Mouse (Mus musculus) gastrocnemius, adult 8-10 months (tissue): ENCODE measurements around the gene Ide. TPM values are rescaled to one million over a fixed set of nuclear protein-coding genes. Genes with fewer than 3 reads are reported as not detected.
A peak's percentile ranks its signal among the peaks of the same experiment; 100 is the strongest.
"Not testable (repeated sequence)": the region's sequence is repeated elsewhere in the genome, so short reads cannot be mapped to it uniquely, and the experiment has no call there.

ENCODE experiments used
- DNase-seq, 2 experiments: peaks; one replicate each; pipeline ENCODE4 v3.0.0; 2022; ENCODE audit warnings: low spot score in 2 of 2
- total RNA-seq, 4 experiments: library from RNA; stranded (reverse); gene quantifications; 2 replicates each; pipeline ENCODE4 v1.2.4; 2022

Gene Ide
- total RNA-seq, 4 experiments from 2014 or later, result 104 to 119 (median 107) TPM

DNA sequence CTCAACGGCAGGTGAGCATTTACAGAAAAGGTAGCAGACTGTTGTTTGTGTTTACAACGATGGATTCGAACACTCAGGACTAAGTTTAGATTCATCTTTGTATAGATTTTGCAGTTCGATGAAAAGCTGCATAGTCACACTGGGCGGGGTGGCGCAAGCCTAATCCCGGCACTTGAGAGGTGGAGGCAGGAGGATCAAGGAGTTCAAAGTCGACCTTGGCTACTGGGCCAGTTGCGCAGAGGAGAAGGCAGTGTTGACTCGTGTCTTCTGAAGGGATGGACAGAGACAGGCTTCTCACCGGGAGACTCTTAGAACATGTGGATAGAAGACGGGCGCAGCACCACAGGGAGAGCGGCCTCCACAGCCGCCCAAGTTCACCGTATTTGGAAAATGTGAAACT lies 68.5 kb downstream of the Ide start:
- DNase-seq, result no peak

DNA sequence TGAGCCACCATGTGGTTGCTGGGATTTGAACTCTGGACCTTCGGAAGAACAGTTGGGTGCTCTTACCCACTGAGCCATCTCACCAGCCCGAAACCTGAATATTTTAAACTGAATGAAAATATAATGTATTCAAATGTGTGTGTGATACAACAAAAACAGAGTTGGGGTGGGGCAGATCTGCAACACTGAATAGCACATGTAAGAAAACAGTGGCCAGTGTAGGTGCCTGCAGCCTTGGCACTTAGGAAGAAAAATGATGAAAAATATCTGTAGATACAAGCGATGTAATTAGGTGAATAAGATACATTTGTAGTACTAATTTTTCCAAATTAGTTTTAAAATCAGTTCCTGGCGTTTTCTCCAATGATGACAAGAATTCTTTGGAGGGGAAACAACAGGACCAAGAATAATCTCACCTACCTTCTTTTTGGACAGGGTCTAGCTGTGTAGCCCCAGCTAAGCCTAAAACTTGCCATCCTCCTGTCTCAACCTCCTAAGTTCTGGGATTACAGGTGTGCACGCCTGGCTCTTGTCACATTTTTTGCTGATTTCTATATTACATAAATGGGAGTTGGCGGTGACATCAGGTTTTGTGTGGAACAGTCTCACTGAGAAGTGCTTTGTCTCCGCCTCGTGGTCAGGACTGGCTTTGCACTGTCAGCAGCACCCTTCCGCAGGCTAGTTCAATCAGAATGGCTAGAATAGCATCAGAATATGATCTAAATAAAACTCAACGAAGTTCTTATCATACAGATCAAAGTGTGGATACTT lies 72.1 kb downstream of the Ide start:
- peak; percentile 71 to 86 for DNase-seq

DNA sequence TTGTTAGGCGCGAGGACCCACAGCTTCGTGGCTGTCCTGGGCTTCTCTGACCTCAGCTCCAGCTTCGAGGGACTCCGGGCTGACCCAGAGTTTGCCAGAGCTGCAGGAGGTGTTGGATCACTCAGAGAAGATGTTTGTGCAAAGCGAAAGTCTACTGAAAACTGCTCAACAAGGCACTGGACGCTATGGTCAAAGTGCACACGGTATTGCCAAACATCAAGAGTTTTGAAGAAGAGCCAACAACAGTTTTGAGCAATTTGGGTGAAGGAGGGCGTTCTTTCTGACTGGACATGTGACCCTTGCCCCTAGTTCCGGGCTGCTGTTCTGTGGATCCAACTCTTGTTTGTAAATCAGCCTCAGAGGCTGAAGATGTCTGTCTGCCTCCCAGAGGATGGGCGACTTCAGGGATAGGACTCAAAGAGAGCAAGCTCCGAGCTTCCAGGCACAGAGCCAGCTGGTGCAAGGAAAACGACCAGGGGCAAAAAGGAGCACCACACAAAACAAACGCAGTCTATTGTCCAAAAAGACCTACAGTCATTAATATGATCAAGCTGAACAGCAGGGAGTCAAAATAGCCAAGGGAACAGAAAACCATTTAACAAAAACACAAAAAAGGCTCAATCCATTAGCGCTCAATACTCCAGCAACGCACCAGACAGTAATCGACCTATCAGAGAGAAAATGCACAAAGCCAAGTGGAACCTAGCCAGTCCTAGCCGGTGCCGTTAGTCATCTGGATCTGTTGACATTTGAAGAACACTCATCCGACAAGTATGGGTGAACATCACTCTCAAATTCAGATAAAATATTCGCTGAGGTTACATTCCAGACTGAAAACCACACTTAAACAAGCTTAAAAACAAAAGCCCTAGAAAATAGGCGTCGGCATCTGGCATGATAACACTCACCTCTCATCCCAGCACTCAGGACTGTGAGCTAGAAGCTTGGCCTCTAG lies 73.4 kb downstream of the Ide start:
- DNase-seq, result peak in 1 of 2 experiments; percentile 41

DNA sequence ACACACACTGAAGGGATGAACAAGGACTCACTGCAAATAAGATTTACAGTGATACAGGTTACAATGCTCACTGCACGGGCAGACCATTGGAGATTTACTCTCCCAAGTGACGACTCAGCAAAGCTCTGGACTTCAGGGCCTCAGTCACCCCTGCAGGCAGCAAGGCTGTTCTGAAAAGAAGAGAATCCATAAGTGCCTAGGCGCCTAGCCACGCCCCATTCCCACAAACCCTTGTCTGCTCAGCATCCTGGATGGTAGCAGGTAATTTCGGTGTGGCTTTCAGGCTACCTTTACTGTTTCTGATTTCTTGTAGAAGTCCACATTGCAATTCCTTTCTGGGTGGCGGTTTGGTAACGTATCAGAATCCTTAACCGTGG lies 74.1 kb downstream of the Ide start:
- no peak for DNase-seq

DNA sequence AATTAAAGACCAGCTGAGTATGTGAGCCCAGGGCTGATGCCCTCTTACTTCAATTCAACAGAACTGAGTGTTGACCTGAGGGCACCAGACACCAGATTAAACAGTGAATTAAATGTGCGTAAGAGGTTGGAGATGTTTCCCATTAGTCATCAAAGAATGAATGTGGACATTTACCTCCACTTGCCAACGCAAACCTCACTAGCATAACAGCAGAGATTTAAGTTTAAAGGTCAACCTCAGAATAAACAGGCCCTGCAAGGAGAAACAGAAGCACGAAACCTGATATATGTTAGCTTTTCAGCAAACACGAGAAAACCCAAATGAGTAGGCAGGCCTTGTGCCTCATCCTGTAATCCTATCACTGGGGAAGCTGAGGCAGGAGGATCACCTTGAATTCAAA lies 75.3 kb downstream of the Ide start:
- DNase-seq, result no peak

DNA sequence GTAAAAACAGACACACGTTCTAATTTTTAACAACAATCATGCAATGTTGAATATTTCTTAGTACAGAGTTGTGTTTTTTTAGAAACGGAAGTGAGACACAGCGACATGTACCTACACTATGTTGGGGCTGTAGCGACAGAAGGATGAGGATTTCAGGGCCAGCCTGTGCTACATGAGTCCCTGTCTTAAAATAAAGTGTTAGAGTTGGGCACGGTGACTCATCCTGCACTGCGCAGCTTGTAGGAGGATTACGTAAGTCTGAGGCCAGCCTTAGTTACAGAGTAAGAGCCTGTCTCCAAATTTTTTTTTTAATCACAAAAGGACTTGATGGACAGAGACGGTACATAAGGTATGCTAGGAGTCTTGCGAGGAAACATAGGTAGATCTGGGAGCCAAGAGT lies 82.3 kb downstream of the Ide start:
- DNase-seq, result no peak

DNA sequence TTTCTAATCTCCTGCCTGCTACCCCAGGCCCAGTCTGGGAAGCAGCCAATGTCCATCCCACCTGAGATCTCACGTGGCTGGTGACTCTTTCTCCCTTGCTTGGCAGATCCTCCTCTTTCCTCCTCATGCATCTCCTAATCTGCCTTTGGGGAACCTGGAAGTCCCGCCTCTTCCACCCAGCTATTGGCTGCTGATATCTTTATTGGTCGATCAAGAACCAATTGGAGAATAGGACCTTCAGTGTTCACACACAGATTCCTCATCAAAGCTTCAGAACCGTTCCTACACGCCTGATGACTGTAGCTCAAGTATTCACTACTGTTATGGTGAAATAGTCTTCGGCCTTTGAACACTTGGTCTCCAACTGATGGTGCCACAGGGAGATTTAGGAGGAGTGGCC lies 85.5 kb downstream of the Ide start:
- no peak for DNase-seq

DNA sequence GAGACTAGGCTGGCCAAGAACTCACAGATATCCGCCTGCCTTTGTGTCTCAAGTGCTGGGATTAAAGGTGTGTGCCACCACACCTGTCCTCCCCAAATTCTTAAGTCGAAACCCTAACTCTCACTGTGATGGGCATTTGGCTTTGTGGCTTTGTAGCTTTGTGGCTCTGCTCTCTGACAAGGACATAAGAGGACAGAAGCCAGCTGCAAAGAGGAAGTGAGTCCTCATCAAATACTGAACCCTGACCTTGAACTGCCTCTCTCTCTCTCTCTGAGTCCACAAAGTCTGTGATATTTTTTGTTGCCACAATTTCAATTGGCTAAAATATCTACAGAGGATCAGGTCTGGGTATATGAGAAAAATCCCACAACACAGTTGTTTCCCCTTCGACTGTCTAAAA lies 89.5 kb downstream of the Ide start:
- DNase-seq, result no peak

DNA sequence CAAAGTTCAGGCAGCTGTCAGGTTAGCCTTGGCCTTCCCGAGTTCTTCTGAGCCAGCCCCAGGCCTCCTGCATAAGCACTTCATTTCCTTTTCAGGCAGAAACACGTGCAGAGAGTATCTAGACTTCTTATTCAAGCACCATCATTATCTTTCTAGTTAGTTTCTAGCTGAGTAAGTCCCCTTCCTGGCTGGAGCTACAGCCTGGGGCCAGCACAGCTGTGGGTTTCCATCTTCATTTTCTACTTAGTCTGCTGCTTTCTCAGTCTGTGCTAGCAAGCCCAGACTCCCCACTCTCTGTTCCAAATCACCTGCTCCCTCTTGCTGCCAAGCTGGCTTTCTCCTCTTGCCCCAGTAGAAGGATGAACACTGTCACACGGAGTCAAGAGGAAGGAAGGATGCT lies 90.8 kb downstream of the Ide start:
- DNase-seq, result no peak

DNA sequence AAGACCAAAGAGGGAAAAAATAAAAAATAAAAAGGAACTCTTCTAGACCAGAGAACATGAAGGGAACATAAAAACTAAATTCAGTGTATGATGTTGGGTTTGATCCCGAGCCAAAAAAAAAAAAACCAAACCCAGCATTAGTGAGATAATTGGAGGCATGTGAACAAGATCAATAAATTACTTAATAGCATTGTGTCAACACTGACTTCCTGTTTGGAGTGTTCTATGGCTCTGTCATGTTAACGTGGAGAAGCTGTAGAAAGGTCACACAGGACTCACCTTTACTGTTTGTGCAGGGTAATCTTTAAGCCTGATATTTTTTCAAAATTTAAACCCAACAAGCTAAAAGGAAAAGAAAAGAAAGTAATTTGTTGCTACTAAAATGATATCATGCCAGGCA lies 94.9 kb downstream of the Ide start:
- DNase-seq, result no peak

DNA sequence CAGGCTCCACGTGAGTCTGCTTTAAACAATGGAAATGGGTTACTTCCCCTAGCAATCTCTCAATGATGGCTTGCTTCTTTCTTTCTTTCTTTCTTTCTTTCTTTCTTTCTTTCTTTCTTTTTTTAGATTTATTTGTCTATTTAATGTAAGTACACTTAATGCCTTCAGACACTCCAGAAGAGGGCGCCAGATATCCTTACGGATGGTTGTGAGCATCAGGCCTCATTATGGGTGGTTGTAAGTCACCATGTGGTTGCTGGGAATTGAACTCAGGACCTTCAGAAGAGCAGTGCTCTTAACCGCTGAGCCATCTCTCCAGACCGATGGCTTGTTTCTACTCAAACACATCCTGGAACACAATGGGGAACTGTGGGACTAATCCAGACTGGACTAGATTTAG lies 96.5 kb downstream of the Ide start:
- no peak for DNase-seq

DNA sequence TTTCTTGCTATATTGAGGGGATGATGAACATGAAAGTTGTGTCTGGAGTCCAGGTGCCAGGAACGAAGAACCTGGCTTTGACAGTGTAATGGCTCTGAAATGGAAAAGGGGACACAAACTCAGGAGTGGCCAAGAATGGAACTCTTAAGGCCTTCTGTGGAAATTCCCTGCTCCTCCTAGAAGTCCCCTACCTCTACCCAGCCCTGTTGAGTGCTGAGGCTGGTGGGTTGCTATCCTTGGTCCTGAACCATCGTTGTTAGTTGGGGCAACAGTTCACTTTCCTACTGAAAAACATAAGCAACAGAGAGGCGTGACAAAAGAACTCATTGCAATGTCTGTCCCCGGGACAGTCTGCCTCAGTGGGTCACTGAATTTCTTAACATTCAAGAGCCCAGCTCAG lies 98.6 kb downstream of the Ide start:
- DNase-seq, result no peak

DNA sequence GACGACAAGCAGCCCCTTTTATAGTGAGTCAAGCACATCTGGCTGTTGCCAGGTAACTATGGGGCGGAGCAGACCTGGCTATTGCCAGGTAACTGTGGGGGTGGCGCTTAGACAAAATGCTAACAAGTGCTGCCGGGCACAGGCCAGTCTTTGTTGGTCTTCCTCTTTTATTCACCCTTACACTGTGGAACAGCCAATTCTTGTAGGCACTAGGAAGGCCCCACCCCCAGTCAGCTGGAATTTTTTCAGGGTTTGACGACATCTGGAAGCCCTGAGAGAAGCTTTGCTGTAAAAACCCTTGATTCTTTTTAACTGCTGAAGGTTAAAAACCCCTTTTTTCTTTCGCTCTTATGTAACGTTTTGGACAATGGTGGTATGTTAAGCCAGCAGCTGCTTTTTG lies 99.0 kb downstream of the Ide start:
- DNase-seq, result no peak

DNA sequence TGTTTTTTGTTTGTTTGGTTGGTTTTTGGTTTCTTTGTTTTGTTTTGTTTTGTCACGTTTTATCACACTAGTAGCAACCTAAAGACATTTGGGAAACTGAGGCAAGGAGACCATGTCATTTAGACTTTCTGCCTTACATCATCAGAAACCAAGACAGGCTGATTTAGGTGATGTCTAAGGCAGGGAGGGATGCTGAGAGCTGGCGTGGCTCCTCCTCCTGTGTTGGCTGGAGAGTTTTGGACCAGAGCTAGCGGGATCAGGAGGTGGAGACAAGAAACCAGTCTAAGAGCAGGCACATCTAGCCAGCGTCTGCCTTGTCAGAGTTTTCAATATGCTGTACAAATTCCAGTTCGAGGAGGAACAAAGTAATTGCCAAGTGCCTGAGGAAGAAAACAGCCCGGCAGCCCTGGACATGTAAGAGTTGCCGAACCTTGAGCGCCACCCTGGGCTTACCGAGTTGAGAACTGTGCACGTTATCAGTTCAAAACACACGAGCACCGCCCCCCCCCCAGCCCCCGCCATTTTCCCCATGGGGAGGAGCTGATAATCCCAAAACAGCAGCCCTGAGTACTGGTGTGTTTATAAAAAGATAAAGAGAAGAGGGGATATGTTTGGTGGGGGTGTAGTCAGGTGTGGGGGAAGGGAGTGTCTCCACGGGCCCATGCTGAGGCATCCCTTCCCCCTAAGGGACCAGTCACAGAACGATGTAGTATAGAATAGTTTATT lies 99.8 kb downstream of the Ide start:
- no peak for DNase-seq

DNA sequence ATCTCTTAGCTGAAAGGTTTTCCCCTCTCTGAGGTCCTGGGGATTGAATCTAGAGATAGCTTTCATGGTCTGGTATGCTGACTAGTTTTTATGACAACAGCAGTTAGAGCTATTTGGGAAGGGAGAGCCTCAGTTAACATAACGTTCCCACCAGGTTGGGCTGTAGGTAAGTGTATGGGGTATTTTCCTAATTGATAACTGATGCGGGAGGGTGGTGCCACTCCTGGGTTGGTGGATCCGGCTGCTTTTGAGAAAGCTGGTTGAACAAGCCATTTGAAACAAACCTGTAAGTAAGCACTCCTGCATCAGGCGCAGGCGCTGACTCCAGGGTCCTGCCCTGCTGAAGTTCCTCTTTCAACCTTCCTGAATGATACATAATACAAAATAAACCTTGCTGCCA lies 100.3 kb downstream of the Ide start:
- no peak for DNase-seq

DNA sequence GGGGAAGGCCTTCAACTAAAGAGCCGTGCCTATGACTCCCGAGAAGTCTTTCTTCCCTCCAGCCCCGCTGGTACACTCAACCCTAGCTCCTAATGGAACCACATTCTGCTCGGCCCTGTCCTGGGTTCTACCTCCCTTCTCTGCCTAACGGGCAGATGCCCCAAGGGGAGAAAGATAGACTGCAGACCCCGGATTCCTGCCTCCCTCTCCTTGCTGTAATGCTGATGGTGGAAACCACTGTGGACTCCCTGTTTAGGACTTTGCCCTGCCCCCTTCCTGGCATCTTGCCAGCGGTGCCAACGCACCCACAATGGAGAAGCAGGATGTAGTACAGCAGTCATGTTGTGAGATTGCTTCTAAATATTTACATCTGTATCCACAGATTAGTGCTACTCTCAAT lies 101.8 kb downstream of the Ide start:
- DNase-seq, result no peak

DNA sequence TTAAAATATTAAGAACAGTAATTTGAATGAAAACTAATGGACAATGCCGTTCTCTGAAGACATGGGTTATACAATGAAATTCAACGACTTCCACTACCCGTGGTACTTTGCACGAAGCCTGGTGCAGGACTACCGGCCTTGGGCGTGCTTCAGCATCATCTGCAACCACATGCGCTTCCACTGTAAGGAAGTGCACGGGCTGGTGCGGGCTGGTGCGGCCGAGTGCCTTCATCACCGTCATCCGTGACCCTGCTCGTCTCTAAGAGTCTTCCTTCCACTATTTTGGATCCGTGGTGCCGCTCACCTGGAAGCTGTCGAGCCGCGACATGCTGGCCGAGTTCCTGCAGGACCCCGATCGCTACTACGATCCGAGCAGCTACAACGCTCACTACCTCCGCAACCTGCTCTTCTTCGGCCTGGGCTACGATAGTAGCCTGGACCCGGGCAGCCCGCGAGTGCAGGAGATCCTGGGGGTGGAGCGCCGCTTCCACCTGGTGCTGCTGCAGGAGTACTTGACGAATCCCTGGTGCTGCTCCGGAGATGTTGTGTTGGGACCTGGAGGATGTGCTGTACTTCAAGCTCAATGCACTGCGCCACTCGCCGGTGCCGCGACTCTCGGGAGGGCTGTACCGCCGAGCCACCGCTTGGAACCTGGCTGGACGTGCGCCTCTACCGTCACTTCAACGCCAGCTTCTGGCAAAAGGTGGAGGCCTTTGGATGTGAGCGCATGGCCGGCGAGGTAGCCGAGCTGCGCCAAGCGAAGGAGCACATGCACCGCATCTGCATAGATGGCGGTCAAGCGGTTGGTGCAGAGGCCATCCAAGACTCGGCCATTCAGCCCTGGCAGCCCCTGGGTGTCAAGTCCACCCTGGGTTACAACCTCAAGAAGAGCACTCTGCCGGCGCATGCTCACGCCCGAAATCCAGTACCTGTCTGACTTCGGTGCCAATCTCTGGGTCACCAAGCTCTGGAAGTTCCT lies 103.8 kb downstream of the Ide start:
- DNase-seq, result no peak

DNA sequence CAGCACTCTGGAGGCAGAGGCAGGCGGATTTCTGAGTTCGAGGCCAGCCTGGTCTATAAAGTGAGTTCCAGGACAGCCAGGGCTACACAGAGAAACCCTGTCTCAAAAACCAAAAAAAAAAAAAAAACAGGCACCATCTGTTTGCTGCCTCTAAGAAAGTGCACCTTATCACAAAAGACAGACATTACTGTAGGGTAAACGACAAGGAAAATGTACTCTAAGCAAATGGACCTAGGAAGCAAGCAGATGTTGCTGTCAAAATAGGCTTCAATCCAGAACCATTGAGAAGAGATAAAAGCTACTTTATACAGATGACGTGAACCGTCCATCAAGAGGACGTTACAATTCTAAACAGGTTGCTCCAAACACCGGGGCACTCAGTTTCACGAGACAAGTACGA lies 105.1 kb downstream of the Ide start:
- DNase-seq, result not testable (repeated sequence)

DNA sequence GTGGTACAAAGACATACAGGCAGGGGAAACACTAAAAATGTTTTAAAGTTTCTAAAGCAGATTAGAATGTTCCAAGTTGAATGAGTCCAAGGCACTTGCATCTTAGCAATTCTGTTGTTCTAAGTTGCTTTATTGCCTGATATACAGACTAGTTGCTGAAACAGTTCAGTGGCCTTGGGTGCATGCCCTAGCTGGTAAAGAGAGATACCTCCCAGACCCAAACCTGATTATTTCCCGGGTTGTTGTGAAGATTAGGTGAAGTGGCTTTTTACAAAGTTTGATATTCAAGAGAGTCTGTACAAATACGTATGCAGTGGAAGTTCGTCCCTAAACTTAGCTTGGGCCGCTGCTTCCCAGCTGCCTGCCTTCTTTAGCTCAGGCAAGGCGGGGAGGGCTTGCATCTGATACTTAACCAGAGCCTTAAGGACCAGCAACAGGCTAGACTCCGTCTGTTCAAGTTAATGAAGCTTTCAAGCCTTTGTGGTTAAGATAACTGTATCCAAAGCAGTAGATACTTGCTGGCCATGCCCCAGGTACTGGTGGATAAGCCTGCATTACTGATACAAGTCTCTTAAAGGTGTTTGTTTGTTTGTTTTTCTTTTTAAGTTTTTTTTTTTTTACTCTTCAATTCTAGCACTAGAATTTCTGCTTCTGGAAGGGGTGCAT lies 112.3 kb downstream of the Ide start:
- no peak for DNase-seq
